Mouse (Mus musculus) midbrain, postnatal 0 days (tissue): ENCODE data around the gene Poln. TPM values are rescaled to one million over a fixed set of nuclear protein-coding genes. Genes with fewer than 3 reads are reported as not detected.

Experiments used
- ATAC-seq: fragments of 200-750 bp; cut with Nextera tagmentation; 2 replicates; pipeline ENCODE4 v1.8.0; 2017; ENCODE audit warnings: moderate number of reproducible peaks, mild to moderate bottlenecking, moderate TSS enrichment, moderate library complexity; ENCODE audit not compliant: low FRiP score
- DNase-seq: peaks from one replicate; pipeline ENCODE4 v3.0.0-alpha.2; 2015; ENCODE audit warnings: low spot score
- H3K27ac ChIP-seq: fragments of 300-500 bp; sonication (generic); 2 replicates; pipeline ENCODE4 v1.5.1; 2014; ENCODE audit warnings: low read depth, mild to moderate bottlenecking, low read length, mixed read lengths
- H3K27me3 ChIP-seq: fragments of 300-500 bp; sonication (generic); 2 replicates; pipeline ENCODE4 v1.6.1; 2014; ENCODE audit warnings: low read length, control low read depth, mixed read lengths; ENCODE audit not compliant: insufficient read depth
- H3K36me3 ChIP-seq: fragments of 300-500 bp; sonication (generic); 2 replicates; pipeline ENCODE4 v1.6.1; 2014; ENCODE audit warnings: low read length, control low read depth, mixed read lengths; ENCODE audit not compliant: insufficient read depth
- H3K4me1 ChIP-seq: fragments of 300-500 bp; sonication (generic); 2 replicates; pipeline ENCODE4 v1.6.1; 2014; ENCODE audit warnings: mild to moderate bottlenecking, control low read depth, antibody characterized with exemption, low read length, mixed read lengths; ENCODE audit not compliant: insufficient read depth
- H3K4me2 ChIP-seq: fragments of 300-500 bp; sonication (generic); 2 replicates; pipeline ENCODE4 v1.6.1; 2014; ENCODE audit warnings: low read depth, mild to moderate bottlenecking, low read length, mixed read lengths; ENCODE audit not compliant: poor library complexity, severe bottlenecking
- H3K4me3 ChIP-seq: fragments of 300-500 bp; sonication (generic); 2 replicates; pipeline ENCODE4 v1.5.1; 2014; ENCODE audit warnings: low read depth, mild to moderate bottlenecking, low read length, moderate library complexity
- H3K9ac ChIP-seq: fragments of 300-500 bp; sonication (generic); replicated peaks from 2 replicates; pipeline ENCODE4 v1.6.1; 2014; ENCODE audit warnings: mild to moderate bottlenecking, low read length, moderate library complexity, mixed read lengths; ENCODE audit not compliant: poor library complexity, severe bottlenecking
- H3K9me3 ChIP-seq: fragments of 300-500 bp; sonication (generic); 2 replicates; pipeline ENCODE4 v1.6.1; 2016; ENCODE audit warnings: low read length, control low read depth
- CTCF ChIP-seq: IDR thresholded peaks from 2 replicates; pipeline ENCODE4 v1.5.1; 2016; ENCODE audit warnings: antibody characterized with exemption, mild to moderate bottlenecking
- WGBS: fragments of 180-500 bp; shearing (Covaris S2); extraction: QIAGEN DNeasy Blood & Tissue Kit; methylation state at CpG from one replicate; pipeline ENCODE4 v1.1.7; 2014; 5-methylcytosine and 5-hydroxymethylcytosine counted together
- polyA plus RNA-seq: library from polyadenylated mRNA; unstranded; fragments of >200 nt; fragmentation: Nextera tagmentation; extraction: Ambion mirVana; gene quantifications from 2 replicates; pipeline ENCODE4 v1.2.1, GENCODE M21; 2015
- total RNA-seq: library from RNA; depleted of rRNA; stranded (reverse); fragments of >200 nt; gene quantifications from 2 replicates; pipeline ENCODE4 v1.2.3, GENCODE M21; 2014

The Poln gene
- total and polyA plus RNA-seq, 2 experiments from 2014 or later: 0.05 to 0.67 TPM

- no peak overlapping the region for H3K4me2 ChIP-seq
- no peak overlapping the region for H3K9ac ChIP-seq
- H3K9me3 ChIP-seq: no peaks in the 10 kb centered on the region
- no peaks in the 10 kb centered on the region for H3K27me3 ChIP-seq
- no peaks in the 10 kb centered on the region for H3K4me1 ChIP-seq
- WGBS: 77% methylated on average over 3 of the region's 3 CpGs
- DNase-seq (no peak), ATAC-seq (no peak)
- H3K36me3 ChIP-seq: no peaks in the 10 kb centered on the region
- H3K27ac ChIP-seq: no peak overlapping the region
- TF ChIP-seq CTCF: no peak
- no peak overlapping the region for H3K4me3 ChIP-seq
Observed at GRCm38 (mm10) chr5:34032520-34032919, 136.7 kb downstream of the Poln start.

DNA sequence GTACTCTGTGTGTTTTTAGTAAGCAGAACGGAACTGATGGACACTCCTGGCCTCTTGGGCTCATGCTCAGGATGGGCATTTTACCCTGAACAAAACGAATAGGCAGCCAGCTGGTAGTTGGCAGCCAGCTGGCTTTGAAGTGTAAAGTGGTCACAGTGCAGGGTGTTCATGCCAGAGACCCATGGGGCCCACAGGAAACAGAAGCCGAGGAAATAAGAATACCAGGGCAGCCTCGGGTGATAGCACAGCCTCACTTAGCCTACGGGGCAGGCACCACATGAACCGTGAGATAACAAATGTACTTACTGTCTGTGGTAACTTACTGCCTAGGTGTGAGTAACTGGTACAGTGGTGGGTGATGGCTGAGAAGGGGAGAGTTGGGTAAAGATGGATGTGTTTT lies 138.2 kb downstream of the Poln start:
- Histone ChIP-seq H3K9me3 (no peaks in the 10 kb centered on the region), H3K27me3 (no peaks in the 10 kb centered on the region), H3K27ac (no peak overlapping the region), H3K4me3 (no peak overlapping the region), H3K4me1 (no peaks in the 10 kb centered on the region), H3K9ac (no peak overlapping the region), H3K4me2 (no peak overlapping the region), H3K36me3 (no peaks in the 10 kb centered on the region)
- DNase-seq: peak; percentile 21
- no peak for ATAC-seq
- no peak for TF ChIP-seq CTCF
- WGBS: 55% methylated on average over 6 of the region's 6 CpGs

- ATAC-seq: no peak
- Histone ChIP-seq H3K27me3 (no peaks in the 10 kb centered on the region), H3K4me1 (no peaks in the 10 kb centered on the region), H3K27ac (no peak overlapping the region), H3K9me3 (no peaks in the 10 kb centered on the region), H3K4me2 (no peak overlapping the region), H3K4me3 (no peak overlapping the region), H3K36me3 (no peaks in the 10 kb centered on the region), H3K9ac (no peak overlapping the region)
- 73% methylated on average over 4 of the region's 4 CpGs for WGBS
- DNase-seq: no peak
- TF ChIP-seq CTCF: no peak
Observed at GRCm38 (mm10) chr5:34030101-34030500, 139.1 kb downstream of the Poln start.

DNA sequence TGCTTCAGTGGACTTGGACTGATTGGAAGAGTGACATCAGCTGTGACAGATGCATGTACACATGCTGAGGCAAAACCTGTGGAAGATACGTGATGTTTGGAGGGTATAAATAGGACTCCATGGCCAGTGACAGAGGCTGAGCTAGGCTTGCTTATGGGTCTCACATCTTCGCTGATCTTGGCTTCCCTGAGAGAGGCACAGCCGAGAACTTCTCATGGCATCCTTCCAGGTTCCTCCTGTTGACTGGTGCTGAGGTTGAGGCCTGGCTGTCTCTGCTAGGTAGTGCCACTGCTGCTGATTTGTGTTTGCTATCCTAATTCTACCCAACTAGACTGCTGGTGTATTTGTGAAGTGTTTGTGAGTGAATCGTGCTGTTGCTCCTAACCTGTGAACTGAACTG lies 150.3 kb downstream of the Poln start:
- Histone ChIP-seq H3K4me2 (no peak overlapping the region), H3K9me3 (no peaks in the 10 kb centered on the region), H3K4me1 (no peaks in the 10 kb centered on the region), H3K27me3 (no peaks in the 10 kb centered on the region), H3K4me3 (no peak overlapping the region), H3K9ac (no peak overlapping the region), H3K36me3 (no peaks in the 10 kb centered on the region), H3K27ac (no peak overlapping the region)
- ATAC-seq (no peak), DNase-seq (no peak)
- 80% methylated on average over 4 of the region's 4 CpGs for WGBS
- TF ChIP-seq CTCF: no peak

DNA sequence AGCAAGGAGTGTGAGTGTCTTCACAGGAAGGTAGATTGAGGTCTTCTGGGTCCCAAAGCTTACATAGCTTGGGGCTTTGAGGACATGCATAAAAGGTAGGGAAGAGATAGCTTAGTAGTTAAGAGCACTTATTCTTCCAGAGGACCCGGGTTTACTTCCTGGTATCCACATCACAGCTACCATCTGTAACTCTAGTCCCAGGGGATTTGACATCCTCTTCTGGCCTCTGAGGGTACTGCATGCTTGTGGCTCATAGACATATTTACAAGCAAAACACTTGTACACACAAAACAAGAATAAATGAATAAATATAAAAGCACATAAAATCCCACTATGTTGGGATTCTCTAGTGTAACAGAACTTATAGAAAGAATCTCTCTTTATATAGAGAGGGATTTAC lies 154.6 kb downstream of the Poln start:
- Histone ChIP-seq H3K4me3 (no peak overlapping the region), H3K9ac (no peak overlapping the region), H3K27ac (no peak overlapping the region), H3K9me3 (no peaks in the 10 kb centered on the region), H3K27me3 (no peaks in the 10 kb centered on the region), H3K4me1 (no peaks in the 10 kb centered on the region), H3K4me2 (no peak overlapping the region), H3K36me3 (no peaks in the 10 kb centered on the region)
- peak; percentile 34; the same call in 1 of the 2 replicates for TF ChIP-seq CTCF
- DNase-seq (no peak), ATAC-seq (no peak)
- 80% methylated on average over 1 of the region's 1 CpGs for WGBS

- 84% methylated on average over 4 of the region's 4 CpGs for WGBS
- Histone ChIP-seq H3K9ac (no peak overlapping the region), H3K4me1 (no peaks in the 10 kb centered on the region), H3K27me3 (no peaks in the 10 kb centered on the region), H3K4me2 (no peak overlapping the region), H3K36me3 (peaks cover 12% of the 10 kb centered on the region; the same call in 1 of the 2 replicates), H3K4me3 (no peak overlapping the region), H3K27ac (no peak overlapping the region), H3K9me3 (no peaks in the 10 kb centered on the region)
- ATAC-seq (no peak), DNase-seq (no peak)
- TF ChIP-seq CTCF: no peak
Observed at GRCm38 (mm10) chr5:34007392-34007941, 161.8 kb downstream of the Poln start.
